Mouse (Mus musculus) kidney, adult 9 months (tissue): Measurements from ENCODE around the gene H1foo.

Source experiments
- DNase-seq: peaks from one replicate; pipeline ENCODE4 v3.0.0; 2022

Gene H1foo

DNA sequence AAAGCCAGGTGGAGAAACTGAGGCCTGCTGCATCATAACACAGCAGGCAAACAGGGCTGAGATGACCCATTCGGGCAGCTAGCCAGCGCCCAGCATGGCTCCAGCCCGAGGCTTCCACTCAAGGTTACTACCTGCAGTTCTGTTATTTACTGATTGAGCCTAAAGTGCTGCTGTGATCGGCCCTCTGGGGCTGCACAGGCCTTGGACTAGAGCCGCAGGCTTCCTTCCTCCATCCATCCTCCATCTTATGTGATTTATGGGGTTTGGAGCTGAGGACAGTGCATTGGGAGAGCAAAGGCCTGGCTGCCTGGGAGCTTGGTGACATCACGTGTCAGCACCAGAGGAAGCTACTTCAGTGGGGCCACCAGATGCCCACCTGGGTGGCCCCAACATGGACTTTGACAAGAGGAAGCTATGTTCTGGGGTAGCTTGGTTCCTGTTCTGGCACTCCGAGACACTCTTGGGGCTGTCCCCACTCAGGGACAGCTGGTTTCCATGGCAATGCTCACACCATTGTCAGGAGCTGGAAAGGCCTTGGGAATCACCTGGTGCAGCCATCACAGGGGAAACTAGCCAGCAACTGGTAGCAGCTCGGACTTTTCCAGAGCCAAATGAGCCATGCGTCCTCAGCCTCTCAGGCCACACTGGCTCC, 42.5 kb downstream of the H1foo start:
- DNase-seq: peak; percentile 61

DNA sequence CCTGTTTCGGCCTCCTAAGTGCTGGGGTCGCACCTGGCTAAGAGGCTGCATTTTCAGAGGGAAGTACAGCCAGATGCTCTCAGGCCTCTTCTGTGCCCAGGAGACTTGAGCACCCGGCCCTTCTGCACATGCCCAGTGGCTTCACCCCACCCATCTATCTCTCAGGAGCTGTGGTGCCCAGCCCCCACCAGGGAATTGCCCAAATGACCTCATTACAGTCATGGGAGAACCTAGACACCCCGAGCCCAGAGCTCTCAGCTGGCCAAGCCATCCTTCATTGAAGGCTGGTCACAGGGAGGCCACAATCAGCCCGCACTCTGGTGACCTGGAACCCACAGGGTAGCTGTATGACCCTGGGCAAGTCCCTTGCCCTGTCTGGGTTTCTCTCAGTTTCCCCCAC, 44.3 kb downstream of the H1foo start:
- no peak for DNase-seq

DNA sequence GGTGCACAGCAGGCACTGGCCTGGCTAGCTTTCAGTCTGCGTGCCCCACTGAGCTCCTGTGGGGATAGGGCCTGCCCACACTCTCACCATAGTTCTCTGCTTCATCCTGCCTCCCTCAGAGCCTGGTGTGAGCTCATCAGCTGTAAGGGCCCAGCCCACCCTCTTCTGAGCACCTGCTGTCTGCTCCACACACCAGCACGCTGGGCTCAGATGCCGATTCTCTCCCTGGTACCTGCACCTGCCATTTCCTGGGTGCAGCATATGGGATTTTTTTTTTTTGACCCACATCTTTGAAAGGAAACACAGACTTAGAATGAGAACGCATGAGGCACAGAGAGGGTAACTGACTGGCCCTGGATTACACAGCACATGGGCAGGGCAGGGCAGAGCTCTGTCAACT, 44.9 kb downstream of the H1foo start:
- DNase-seq: no peak

DNA sequence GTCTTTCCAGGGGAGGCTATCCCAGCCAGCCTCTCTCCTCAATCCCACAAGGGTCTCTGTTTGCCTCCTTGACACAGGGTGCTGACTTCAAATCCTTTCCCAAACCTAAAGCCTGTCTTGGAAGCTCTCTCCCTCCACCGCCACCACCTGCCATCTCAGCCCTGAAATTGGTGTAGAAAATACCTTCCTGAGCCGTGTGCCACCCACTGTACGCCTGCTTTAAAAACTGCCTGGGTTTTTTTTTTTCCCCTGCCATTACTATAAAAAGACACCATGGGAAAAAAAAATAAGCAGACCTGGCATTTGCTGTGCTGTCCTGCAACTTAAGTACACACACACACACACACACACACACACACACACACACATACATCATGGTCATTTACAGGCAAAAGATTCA, 45.3 kb downstream of the H1foo start:
- DNase-seq: no peak

DNA sequence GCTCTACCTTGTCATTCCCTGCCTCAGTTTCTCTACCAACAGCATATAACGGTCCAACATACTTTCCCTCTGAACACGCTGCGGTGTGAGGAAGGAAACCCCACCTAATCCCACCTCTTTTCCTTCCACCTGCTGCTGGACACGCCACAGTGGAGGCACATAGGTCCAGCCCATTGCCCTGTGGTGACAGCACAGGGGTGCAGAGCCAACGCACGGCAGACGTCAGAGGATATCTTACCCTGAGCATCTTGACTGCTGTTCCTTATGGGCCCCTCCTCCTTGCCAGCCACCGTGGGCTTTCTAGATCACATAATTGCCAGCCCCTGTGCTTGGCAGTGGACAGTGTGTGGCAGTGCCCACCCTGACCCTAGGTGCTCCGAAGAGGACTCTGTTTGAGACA, 45.7 kb downstream of the H1foo start:
- no peak for DNase-seq

DNA sequence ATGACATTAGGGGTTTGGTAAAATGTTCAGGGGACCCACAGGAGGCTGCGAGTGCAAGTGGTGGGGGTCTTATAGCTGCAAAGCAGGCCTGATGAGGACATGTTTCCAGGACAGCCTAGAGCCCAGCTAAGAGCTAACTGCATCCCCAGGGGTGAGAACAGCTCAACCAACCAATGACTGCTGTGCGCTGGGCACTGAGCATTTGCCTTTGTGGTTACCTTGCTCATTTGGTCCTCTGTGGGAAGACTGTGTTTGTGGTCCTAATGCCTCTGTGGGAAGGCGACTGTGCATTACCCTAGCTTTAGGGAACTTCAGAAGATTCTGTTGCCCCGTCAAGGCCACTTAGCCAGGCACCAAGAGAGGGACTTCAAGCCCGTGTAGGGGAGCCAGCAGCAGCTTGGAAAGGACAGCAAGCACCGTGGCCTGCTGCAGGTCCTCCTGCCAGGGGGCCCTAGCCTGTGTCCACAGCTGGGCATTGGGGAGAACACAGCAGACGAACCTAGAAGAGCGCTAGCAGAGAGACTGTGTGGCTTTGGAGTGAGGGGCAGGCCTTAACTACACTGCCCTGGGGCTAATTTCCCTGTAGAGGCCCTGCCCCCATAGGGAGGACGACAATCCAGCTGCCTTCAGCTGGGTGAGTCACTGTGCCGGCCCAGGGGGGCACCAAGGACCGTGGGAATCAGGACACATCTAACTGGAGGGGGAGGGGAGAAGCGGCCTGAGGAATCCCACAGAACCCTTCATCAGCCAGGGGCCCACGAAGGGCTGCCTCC, 46.6 kb downstream of the H1foo start:
- no peak for DNase-seq

DNA sequence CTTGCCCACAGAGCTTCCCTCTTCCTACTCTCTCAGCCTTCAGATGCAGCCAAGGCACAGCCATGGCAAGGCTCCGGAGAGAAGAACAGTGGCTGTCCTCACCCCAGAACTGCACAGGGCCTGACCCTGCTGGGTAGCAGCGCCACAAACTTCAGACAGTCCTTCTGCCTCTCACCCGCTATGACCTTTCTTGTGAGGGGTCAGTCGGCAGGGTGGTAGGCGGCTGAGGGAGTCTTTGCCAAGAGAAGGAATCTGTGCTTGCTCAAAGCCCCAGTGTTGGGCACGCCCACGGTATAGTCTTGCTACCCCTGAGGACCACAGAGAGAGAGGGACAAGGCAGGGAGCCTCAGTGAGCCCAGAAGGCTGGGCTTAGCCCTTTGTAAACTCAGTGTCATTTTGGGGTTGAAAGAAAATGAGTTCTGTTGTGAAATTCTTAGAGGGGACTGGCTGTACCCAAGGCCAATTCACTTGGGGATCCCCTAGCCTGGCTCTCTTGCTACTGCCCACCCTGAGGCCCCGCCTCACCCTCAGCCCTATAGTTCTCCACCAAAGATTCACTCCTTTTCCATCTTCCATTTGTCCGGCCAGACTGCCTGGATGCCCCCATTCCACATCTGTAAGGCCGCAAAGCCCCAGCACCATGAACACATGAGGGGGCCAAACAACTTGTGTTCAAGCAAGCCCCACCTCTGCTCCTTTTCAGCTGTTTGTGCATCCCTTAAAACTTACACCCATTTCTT, 47.3 kb downstream of the H1foo start:
- DNase-seq: no peak

DNA sequence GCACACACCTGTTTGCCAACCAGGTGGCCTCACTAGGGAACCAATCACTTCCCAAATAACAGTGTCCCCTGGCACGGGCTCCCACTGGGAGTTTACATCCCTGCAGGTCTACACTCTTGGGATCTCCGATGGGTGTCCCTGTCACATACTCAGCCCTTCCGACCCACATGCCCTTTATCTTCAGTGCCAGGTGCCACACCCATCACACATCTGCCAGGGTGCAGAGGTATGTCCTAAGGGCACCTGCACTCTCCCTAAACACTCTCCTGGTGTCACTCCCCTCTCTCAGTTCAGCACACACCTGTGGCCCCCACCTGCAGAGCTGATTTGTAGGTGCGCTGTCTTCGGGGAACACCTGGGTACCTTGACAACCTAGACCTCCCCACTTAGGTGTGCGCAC, 48.2 kb downstream of the H1foo start:
- no peak for DNase-seq

DNA sequence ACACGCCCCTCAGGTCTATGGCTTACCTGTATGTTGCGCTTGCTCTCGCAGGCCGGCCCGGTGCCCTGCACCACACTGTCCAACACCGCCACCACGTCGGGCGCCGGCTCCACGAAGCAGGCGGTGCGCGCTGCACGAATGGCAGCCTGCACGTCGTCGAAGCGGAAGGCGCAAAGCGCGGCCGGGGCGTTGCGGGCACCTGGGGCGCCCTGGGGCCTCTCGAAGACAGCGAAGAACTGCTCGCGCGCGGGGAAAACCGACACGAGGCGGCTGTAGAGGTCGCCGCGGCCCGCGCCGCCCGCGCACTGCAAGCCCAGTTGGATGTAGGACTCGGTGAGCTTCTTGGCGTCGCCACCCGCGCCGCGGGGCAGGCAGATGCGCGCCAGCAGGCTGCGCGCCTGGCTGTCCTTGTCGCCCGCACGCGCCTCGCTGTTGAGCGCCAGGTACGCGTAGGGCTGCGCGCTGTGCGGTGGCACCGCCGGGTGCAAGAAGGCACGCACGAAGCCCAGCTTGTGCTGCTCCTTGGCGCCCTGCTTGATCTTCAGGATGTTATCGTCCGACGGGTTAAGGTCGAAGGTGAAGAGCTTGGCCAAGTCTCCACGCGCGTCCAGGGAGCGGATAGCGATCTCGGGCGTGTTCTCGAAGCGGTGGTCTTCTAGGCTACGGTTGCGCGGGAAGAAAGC, 48.9 kb downstream of the H1foo start:
- DNase-seq: no peak

DNA sequence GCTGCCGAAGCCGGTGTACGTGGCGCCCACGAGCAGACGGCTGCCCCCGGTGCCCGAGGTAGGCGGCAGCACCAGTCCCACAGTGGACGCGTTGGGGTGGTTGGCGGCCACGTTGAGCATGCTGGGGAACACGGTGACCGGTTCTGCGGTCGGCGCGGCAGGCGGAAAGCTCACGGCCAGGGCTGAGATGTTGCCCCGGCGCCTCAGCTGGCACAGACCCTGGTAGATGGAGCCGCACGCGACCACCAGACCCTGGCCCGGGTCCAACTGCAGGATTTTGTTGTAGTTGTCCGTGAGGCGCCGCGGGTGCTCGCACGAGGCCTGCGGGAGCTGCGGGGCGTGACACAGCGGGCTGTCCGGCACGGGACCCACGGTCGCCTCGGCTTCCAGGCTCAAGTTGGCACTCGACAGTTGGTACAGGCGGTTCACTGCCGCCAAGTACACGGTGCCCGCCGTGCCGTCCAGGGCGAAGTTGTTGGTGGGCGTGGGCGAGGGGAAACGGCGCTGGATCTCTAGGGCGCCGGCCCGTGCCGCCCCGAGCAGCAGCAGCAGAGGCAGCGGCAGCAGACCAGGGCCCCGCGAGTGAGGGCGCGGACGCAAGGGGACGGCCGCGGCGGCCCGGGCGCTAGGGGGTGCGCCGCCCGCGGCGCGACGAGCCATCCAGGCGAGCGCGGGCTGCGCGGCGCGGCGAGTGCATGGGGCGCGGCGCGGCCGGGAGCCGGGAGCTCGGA, 49.6 kb downstream of the H1foo start:
- no peak for DNase-seq

DNA sequence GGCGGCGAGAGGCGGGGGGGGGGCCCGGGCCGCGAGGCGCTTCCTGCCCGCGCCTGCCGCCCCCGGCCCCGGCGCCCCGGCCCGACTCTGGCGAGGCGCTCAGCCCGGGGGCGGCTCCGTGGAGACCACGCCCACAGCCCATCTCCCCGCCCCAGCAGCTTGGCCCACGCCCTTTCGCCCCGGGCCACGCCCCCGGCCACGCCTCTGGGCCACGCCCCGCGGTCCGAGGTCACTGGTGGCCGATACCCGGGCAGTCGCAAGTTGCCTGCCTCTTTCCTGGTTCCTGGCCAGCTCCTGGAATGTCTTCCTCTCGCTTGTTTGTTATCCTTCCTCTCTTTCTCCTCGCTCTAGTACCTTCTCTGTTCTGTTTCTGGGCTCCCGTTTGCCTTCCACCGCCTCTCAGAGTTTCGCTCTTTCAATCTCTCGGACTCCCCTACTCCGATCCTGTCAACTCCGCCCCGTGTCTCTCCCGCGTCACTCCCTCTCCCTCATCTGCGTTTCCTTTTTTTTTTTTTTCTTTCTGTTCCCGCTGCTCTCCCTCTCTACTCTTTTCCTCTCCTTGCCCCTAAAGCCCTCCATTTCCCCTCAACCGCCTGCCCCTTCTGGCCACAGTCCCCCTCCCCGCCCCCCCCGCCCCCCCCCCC, 50.3 kb downstream of the H1foo start, which contains the start of gene Plxnd1:
TSS of gene Plxnd1 (minus strand) at position 129 of the 644 bp plus-strand sequence.
- peak; percentile 96 for DNase-seq

DNA sequence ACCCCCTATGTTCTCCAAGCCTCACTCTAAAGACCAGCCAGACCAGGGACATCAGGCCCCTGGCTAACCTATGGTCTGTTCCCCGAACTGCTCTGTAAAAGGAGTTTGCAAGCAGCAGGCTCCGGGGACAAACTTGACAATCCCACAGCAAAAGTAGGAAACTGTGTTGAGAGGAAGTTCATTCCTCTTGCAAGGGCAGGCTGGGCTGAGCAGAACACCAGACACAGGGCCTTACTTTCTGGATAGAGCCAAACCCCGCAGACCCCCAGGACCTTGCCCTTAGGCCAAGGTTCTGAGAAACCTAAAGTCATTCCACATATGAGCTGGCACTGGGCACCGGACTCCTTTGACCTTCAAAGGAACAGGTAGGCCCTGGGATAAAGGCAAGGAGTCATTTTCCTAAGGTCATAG, 50.8 kb downstream of the H1foo start:
- no peak for DNase-seq

DNA sequence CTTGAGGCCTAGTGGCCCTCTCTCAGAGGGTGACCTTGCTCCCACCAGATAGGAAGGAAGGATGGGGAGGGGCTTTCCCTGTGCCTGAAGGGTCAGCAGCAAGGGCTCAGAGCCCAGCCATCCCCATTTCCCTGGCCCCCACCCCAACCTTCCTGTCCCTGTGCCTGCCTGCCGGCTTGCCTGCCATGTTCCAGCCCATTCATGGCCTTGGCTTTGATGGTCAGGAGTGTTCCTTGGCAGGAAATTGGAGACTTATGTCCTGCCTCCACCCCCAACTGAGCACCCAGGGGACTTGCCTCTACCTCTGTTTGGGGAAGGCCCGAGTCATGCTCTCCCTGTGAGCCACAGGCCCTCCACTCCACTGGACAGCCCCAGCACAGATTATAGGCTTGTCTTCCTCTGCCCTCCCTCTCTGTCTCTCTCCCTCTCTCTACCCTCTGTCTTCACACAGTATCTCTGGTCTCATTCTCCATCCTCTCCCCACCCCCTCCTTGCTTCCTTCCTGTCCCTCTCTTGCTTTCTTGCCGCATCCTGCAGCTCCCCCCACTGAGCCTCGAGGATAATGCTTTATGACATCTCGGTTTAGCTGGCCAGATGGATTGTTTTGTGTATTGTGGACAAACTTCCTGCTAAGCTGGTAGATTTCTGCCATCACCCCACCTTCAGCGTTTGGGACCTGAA, 51.6 kb downstream of the H1foo start:
- DNase-seq: peak; percentile 78

DNA sequence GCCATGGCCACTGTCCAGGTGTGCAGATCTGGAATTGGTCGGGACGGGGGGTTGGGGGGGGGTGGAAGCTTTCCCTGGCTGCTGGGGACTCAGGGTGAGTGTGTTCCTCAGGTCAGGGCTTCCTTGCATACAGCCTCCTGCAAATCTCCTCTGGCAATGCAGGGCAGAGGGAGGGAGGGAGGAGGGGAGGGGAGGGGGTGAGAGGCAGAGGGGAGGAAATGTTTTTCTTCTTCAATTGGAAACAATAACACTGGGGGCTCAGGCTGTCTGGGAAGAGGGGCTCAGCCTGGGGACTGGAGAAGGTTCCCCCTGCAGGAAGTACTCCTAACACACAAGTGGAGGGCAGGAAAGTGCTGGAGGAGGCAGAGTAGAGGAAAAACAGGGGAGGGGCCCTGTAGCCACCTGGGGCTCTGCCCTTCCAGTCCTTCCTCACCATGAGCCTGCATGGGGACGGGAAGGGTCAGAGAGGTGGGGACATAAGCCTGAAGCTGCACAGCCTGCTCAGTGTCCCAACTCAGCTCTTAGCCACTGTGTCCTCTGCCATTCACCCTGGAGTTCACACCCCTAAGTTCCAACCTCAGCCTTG, 53.1 kb downstream of the H1foo start:
- no peak for DNase-seq

DNA sequence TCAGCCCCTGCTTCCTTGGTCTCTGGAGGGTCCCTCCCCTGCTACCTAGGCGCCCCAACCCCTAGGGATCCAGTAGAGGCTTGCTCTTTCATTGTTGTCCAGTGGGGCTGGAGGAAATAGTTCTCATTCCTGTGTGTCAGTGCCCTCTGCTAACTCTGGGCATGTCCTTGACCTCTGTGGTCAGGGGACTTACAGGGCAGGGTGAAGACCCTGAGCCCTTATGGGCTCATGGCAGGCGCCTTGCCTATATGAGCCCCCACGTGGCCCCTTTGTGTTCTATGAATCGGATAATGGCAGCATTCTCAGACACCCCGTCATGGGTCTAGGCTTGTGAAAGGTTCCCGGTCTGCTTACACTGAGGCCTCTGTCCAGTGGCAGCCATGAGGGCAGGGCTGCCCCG, 54.0 kb downstream of the H1foo start:
- DNase-seq: no peak

DNA sequence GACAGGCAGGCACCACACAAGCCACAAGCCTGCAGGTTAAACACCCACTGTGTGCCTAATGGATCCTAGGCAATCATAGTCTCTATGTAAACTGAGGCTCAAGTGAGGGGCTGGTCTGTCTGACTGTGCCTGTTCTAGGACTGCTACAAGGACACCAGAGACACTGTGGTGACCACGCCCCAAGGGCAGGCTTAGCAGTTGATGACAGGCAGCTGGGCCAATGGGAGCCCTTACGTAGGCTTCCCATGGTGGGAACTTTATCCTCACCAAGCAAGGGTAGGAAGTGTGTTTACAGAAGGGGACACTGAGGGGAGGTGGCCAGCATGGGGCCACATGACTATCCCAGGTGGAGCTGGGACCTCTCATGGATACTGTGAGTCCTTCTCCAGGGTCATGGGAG, 54.5 kb downstream of the H1foo start:
- DNase-seq: no peak
